Mouse (Mus musculus) megakaryocyte, embryonic 14.5 days (primary cell): Measurements from ENCODE around the gene Sp6.

ENCODE experiments used
- FLI1 ChIP-seq: IDR thresholded peaks from 2 replicates; pipeline ENCODE4 v1.6.1; 2012; ENCODE audit warnings: low read length, inconsistent platforms, mixed read lengths
- GATA1 ChIP-seq: IDR thresholded peaks from 3 replicates; pipeline ENCODE4 v1.6.1; 2012; ENCODE audit warnings: mixed read lengths, low read length, inconsistent platforms, borderline replicate concordance

- TF ChIP-seq FLI1 (no peak), GATA1 (no peak)
Measured at GRCm38 (mm10) chr11:96974813-96975212, 38.4 kb upstream of the Sp6 start.
